Mouse (Mus musculus) A20 (cell line): ENCODE results near the gene Sorbs1.
"Not testable (repeated sequence)": the region's sequence is repeated elsewhere in the genome, so short reads cannot be mapped to it uniquely, and the experiment has no call there.

Source experiments
- DNase-seq: peaks from one replicate; pipeline ENCODE4 v3.0.0-alpha.2; 2011; ENCODE audit warnings: low read depth, low spot score

Gene Sorbs1

GRCm38 (mm10) chr19:40513632-40514078 is at the start of gene Sorbs1:
Sorbs1 (minus strand) TSS chr19:40513779.
- peak; percentile 96 for DNase-seq

- DNase-seq, result not testable (repeated sequence)
Observed at GRCm38 (mm10) chr19:40561521-40561920, 47.9 kb upstream of the Sorbs1 start.

DNA sequence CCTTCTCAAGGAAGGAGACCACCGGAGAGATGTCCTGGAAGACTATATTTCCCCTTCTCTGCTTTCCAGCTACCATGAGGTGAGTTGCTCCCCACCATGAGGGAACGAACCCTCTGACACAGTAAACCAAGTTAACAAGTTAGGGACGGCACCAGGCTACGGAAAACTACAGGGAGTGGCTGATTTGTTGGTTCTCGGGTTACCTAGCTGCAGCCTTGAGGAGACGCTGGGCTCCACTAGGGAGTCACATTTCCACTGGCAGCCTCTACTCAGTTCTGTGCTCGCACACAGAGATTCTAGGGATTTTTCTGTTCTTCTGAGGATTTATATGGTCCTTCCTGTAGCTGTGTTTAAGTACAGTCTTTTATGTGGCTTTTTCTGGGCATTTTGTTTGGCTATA is 42.5 kb upstream of the Sorbs1 start:
- no peak for DNase-seq

- no peak for DNase-seq
Observed at GRCm38 (mm10) chr19:40555136-40555535, 41.6 kb upstream of the Sorbs1 start.

- no peak for DNase-seq
Observed at GRCm38 (mm10) chr19:40554343-40554742, 40.8 kb upstream of the Sorbs1 start.

GRCm38 (mm10) chr19:40553849-40554248 is 40.3 kb upstream of the Sorbs1 start:
- DNase-seq, result no peak

GRCm38 (mm10) chr19:40553014-40553789 is 39.6 kb upstream of the Sorbs1 start:
- no peak for DNase-seq

DNA sequence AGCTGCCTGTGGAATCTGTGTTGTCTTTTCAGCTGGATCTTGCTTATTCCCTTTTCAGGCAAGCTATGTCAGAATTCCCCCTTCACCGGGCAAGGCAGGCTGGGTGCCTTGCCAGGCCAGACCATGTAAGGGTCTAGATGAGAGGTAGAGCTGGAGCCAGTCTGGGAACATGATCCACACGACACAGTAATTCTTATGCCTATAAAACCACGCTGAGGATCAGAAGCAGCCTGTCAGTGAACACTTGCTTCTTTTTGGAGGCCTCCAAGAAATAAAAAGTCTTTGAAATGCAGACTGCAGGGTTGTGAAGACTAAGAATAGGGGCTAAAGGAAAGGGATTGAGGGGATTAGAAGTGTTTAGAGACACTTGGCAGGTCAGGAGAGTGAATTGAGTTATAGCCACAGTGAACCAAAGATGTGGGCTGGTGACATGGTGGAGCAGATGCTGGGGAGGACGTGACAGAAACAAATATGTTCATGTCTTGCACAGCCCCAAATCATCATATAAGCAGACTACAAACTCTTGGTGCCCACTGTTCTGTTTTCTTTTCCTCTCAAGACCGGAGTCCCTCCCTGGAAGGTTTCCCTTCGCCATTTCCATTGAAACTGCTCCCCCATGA is 36.0 kb upstream of the Sorbs1 start:
- DNase-seq, result no peak

- DNase-seq, result peak; percentile 4
Observed at GRCm38 (mm10) chr19:40548796-40549515, 35.4 kb upstream of the Sorbs1 start.

DNA sequence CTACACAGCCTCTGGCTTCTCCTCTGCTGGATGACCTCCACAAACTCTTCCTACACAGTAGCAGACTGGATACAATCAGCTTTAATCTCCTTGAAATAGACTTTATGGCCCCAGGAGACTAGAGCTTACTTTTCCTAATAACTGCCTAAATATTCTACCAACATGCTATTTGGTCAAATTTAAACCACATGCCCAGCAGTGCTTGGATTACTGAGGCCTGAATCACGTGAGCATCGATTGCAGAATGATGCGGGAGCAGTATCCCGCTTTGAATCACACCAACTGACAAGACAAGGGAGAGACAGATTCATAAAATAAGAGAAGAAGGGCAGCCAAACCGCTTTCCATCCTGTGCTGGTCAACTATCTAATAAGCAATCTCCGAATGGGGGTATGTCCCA is 34.8 kb upstream of the Sorbs1 start:
- DNase-seq, result no peak

DNA sequence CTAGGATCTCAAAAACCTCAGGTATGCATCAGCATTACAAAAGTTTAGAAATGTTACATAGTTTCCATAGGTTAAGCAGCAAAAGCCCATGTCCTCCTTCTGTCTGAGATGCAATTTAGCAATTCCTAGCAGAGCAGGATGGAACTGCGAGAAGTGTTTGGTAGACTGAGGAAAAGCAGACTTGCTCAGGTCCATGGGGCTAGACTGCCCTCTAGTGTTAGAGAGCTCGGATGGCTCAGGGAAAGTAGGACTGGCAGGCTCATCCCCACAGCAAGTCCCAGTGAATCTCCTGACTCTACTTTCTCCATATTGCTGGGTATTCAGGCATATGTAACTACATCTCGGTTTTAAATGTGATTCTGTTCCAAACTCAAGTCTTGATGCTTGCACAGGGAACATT is 31.3 kb upstream of the Sorbs1 start:
- peak; percentile 63 for DNase-seq

DNA sequence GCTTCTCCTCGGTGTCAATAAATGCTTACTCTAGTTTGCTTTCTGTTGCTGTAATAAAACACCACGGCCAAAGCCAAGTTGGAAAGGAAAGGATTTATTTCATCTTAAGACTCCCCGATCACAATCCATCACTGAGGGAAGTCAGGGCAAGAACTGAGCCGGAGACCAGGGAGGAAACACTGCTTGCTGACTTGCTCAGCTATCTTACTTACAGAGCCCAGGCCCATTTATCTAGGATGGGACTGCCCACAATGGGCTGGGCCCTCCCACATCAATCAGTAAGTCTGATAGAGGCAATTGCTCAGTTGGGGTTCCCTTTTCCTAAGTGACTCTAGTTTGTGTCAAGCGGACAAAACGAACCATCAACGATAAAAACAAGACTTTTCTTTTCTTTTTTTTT is 29.2 kb upstream of the Sorbs1 start:
- no peak for DNase-seq

GRCm38 (mm10) chr19:40536526-40536925 is 22.9 kb upstream of the Sorbs1 start:
- no peak for DNase-seq

GRCm38 (mm10) chr19:40532525-40532924 is 18.9 kb upstream of the Sorbs1 start:
- DNase-seq, result no peak

DNA sequence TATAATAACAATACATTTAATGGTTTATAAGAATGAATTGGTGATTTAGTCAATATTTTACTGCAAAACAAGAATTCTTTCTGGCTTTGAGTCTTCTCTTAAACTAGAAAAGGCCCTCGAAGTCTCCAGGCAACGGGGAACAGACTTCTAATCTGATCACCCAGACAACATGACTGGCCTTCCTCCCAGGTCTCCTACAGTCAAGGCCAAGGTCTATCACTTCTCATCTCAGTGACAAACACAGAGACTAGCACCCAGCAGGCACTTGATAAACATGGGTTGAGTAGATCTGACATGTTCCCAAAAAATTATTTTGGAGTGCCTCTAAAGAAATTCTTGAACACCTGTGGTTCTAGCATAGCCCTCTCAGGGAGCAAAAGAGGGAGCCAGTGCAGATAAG is 16.7 kb upstream of the Sorbs1 start:
- no peak for DNase-seq

- DNase-seq, result no peak
Observed at GRCm38 (mm10) chr19:40528254-40528653, 14.7 kb upstream of the Sorbs1 start.

DNA sequence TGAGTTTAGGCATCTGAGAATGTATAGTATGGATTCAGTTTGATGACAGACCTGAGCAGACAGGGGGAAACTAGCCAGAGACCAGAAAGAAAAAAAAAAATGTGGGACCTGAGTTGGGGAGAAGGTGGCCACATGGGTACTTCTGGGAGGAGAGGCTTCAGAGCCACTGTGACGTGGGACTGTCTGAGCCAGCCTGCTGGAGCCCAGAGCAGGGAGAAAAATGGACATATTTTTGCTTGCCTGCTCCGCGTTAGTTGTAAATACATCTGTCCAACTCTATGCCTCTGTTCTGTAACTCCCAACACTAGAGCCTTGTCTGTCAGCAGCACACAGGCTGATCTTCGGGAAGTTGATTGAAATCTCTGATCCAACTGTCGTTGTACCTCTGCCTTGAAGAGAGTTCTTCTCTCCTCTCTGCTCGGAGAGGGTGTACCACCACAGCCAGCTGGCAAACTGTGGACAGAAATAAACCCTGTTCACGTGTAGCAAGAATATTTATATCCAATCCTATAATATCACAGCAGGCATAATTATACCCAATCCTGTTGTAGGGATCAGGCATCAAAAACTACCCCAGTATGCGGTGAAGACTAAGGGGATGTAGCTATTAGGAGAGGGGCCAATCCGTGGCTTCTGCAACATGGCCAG is 12.9 kb upstream of the Sorbs1 start:
- no peak for DNase-seq

DNA sequence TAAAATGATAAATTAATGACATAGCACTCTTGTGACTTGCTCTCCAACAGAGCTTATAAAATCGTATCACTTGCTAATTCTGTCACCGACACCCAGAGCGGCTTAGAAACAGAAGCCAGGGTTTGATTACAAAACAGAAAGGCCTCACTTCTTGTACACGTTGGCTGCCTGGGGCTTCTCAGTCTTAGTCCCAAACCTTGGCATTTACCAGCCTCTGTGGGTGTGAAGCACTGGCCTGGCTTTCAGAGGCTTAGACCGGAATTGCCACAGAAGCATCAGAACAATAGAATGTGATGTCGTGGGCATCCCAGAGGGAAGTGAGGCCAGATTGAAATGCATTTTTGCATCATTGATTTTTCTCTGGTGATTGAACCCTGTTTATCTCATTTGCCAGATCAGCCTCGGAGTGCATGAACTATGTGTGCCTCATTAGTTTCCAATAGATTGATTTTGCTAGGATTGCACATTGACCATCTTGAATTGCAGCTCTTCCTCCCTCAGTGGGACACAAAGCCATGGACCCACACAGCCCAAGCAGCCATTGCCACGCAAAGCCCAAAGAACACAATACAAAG is 9.9 kb upstream of the Sorbs1 start:
- no peak for DNase-seq

GRCm38 (mm10) chr19:40520403-40520802 is 6.8 kb upstream of the Sorbs1 start:
- DNase-seq, result no peak

GRCm38 (mm10) chr19:40518706-40519105 is 5.1 kb upstream of the Sorbs1 start:
- no peak for DNase-seq

GRCm38 (mm10) chr19:40515596-40515995 is 2.0 kb upstream of the Sorbs1 start:
- no peak for DNase-seq

DNA sequence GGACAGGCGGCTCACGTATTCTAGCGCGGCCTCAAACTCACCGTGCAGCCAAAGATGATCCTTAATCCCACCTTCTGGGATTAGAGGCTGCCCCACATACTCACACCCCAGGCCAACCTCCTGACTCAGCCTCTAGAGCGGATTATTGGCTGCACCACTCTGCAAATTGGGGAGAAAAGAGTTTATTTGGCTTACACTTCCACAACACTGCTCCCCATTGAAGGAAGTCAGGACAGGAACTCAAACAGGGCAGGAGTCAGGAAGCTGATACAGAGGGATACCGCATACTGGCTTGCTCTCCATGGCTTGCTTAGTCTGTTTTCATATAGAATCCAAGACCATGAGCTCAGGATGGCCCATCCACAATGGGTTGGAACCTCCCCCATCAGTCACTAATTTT is 797 bp upstream of the Sorbs1 start:
- no peak for DNase-seq
